Mouse (Mus musculus) olfactory bulb, adult 2 months (tissue): ENCODE results near the gene Stbd1.

Source experiments
- CTCF ChIP-seq: fragments of 200-500 bp; IDR thresholded peaks from 2 replicates; pipeline ENCODE4 v1.5.1; 2012; ENCODE audit warnings: low read depth, mild to moderate bottlenecking, low read length, moderate library complexity; ENCODE audit not compliant: insufficient read depth
- POLR2A ChIP-seq: fragments of 200-500 bp; IDR thresholded peaks from 2 replicates; pipeline ENCODE4 v1.6.1; 2012; ENCODE audit warnings: mild to moderate bottlenecking, low read depth, low read length, moderate library complexity; ENCODE audit not compliant: insufficient read depth

- no peak for TF ChIP-seq CTCF
- no peak for TF ChIP-seq POLR2A
These were observed 16.9 kb upstream of the Stbd1 start for GRCm38 (mm10) chr5:92585932-92586331.
